Mouse (Mus musculus): ENCODE results near the gene Arpc2. TPM values are rescaled to one million over a fixed set of nuclear protein-coding genes. Genes with fewer than 3 reads are reported as not detected.
A peak's percentile ranks its signal among the peaks of the same experiment; 100 is the strongest.

Arpc2 gene
- polyA plus RNA-seq, 1 experiment from 2014 or later: 316 TPM

GRCm38 (mm10) chr1:74308001-74308964, 72.4 kb downstream of the Arpc2 start:
- ATAC-seq (ENCODE audit: low FRiP score): no peak
- DNase-seq (ENCODE audit: low spot score, missing footprints): no peak
- 77% methylated on average over 10 of the region's 10 CpGs for WGBS
- peaks cover 3% of the 10 kb centered on the region for H3K27me3 ChIP-seq (ENCODE audit: control insufficient read depth, insufficient read depth, low read length)
- no peak overlapping the region for H3K4me2 ChIP-seq
- H3K9ac ChIP-seq (ENCODE audit: low read length): no peak overlapping the region
- H3K36me3 ChIP-seq (ENCODE audit: control insufficient read depth, insufficient read depth, low read length): no peaks in the 10 kb centered on the region
- H3K4me3 ChIP-seq (ENCODE audit: low read depth, low read length): no peak overlapping the region
- H3K4me1 ChIP-seq (ENCODE audit: control insufficient read depth, insufficient read depth, low read length): peaks cover 8% of the 10 kb centered on the region
- H3K9me3 ChIP-seq (ENCODE audit: control insufficient read depth, low read length): no peaks in the 10 kb centered on the region
- no peak overlapping the region for H3K27ac ChIP-seq (ENCODE audit: low read depth, low read length)

DNA sequence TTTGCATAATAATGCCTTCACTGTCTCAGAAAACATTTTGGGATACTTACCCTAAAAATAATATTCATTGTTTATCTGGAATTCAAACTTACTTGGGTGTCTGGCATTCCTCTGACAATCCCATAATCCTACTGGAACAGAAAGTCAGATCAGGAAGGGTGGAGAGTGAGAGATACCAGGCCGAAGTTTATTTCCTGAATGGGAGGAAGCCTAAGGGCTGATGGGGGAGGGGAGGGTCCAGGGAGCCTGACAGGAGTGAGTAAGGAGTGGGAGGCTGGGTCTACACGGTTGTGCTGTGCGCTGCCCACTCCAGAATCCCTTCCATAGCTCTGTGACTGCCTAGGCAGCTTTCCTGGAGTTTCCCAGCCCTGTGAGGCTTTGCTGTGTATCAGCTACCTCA, 73.9 kb downstream of the Arpc2 start:
- H3K4me1 ChIP-seq (ENCODE audit: control insufficient read depth, insufficient read depth, low read length): no peaks in the 10 kb centered on the region

DNA sequence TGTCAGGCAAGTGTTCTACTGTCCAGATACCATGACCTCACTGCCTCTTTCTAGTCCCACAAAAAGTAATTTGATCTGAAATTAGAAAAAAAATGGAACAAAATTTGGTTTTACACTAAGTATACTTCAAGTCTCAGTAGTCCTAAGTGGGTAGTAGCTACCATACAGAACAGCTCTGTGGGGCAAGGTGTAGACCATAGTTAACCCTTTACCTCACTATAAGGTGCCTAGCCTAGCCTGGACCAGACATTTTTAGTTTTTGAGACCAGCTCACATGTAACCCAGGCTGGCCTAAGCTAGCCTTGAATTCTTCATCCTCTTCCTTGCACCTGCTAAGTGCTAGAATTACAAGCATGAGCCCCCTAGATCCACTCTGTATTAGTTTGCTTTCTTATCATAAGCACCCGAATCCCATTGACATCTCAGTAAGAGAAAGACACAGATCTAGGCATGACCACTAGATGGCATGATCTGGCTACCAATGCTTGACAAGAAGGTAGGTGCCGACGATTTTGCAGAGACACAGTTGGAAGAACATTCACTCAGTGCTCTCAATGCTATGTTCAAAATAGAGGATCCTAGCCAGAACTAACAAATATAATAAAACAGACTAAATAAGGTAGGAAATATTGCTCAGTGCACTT, 77.3 kb downstream of the Arpc2 start:
- Histone ChIP-seq H3K27me3 (ENCODE audit: control insufficient read depth, insufficient read depth, low read length) (no peaks in the 10 kb centered on the region), H3K9ac (ENCODE audit: low read length) (no peak overlapping the region), H3K9me3 (ENCODE audit: control insufficient read depth, low read length) (no peaks in the 10 kb centered on the region), H3K27ac (ENCODE audit: low read depth, low read length) (no peak overlapping the region), H3K36me3 (ENCODE audit: control insufficient read depth, insufficient read depth, low read length) (no peaks in the 10 kb centered on the region), H3K4me3 (ENCODE audit: low read depth, low read length) (no peak overlapping the region), H3K4me2 (no peak overlapping the region), H3K4me1 (ENCODE audit: control insufficient read depth, insufficient read depth, low read length) (no peaks in the 10 kb centered on the region)
- DNase-seq (ENCODE audit: low spot score, missing footprints): peak; percentile 94
- no peak for ATAC-seq (ENCODE audit: low FRiP score)
- 8% methylated on average over 3 of the region's 3 CpGs for WGBS

More for the DNA sequence above, 73.9 kb downstream of the Arpc2 start:
- H3K36me3 ChIP-seq (ENCODE audit: control insufficient read depth, insufficient read depth, low read length): no peaks in the 10 kb centered on the region
- no peaks in the 10 kb centered on the region for H3K9me3 ChIP-seq (ENCODE audit: control insufficient read depth, low read length)
- no peak overlapping the region for H3K4me3 ChIP-seq (ENCODE audit: low read depth, low read length)
- ATAC-seq (ENCODE audit: low FRiP score) (no peak), DNase-seq (ENCODE audit: low spot score, missing footprints) (no peak)
- H3K9ac ChIP-seq (ENCODE audit: low read length): no peak overlapping the region
- no peak overlapping the region for H3K27ac ChIP-seq (ENCODE audit: low read depth, low read length)
- H3K27me3 ChIP-seq (ENCODE audit: control insufficient read depth, insufficient read depth, low read length): no peaks in the 10 kb centered on the region
- whole genome bisulfite sequencing: 66% methylated on average over 3 of the region's 3 CpGs
- no peak overlapping the region for H3K4me2 ChIP-seq

- Histone ChIP-seq H3K4me1 (ENCODE audit: control insufficient read depth, insufficient read depth, low read length) (no peaks in the 10 kb centered on the region), H3K9me3 (ENCODE audit: control insufficient read depth, low read length) (no peaks in the 10 kb centered on the region), H3K4me2 (no peak overlapping the region), H3K27me3 (ENCODE audit: control insufficient read depth, insufficient read depth, low read length) (no peaks in the 10 kb centered on the region), H3K4me3 (ENCODE audit: low read depth, low read length) (no peak overlapping the region), H3K27ac (ENCODE audit: low read depth, low read length) (no peak overlapping the region), H3K9ac (ENCODE audit: low read length) (no peak overlapping the region), H3K36me3 (ENCODE audit: control insufficient read depth, insufficient read depth, low read length) (no peaks in the 10 kb centered on the region)
- DNase-seq (ENCODE audit: low spot score, missing footprints) (no peak), ATAC-seq (ENCODE audit: low FRiP score) (no peak)
- 84% methylated on average over 3 of the region's 3 CpGs for WGBS
Measured at GRCm38 (mm10) chr1:74314796-74315195, 78.9 kb downstream of the Arpc2 start.

DNA sequence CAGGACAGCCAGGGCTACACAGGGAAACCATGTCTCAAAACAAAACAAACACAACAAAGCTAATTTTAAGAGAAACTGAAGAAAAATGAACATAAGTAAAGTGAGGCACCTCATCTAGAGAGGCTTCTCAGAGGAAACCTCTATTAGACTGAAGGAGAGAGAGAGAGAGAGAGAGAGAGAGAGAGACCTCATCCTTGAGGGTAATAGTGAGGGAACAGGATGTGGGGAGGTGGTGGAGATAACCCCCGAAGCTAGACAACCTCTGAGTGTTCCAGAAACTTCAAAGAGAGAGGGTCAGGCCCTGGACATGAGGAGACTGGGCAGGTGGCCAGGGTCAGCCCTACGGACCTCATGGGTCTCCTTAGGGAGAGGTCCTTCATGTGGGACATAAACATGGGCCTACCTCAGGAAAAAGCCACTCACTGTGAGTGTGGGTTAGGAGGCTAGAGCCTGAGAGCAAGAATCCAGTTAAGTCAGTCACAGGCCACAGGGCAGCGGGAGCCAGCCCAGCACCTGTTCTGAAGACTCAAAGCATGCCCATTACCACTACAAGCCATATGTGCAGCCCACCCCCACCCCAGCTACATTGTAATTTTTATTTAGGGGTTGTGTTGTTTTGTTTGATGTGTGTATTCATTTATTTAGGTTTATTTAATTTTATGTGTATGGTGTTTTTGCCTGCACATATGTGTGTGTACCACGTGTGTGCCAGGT, 80.4 kb downstream of the Arpc2 start:
- Histone ChIP-seq H3K9me3 (ENCODE audit: control insufficient read depth, low read length) (no peaks in the 10 kb centered on the region), H3K4me2 (no peak overlapping the region), H3K4me3 (ENCODE audit: low read depth, low read length) (no peak overlapping the region), H3K27me3 (ENCODE audit: control insufficient read depth, insufficient read depth, low read length) (no peaks in the 10 kb centered on the region), H3K27ac (ENCODE audit: low read depth, low read length) (no peak overlapping the region), H3K36me3 (ENCODE audit: control insufficient read depth, insufficient read depth, low read length) (no peaks in the 10 kb centered on the region), H3K9ac (ENCODE audit: low read length) (no peak overlapping the region), H3K4me1 (ENCODE audit: control insufficient read depth, insufficient read depth, low read length) (no peaks in the 10 kb centered on the region)
- DNase-seq (ENCODE audit: low spot score, missing footprints) (no peak), ATAC-seq (ENCODE audit: low FRiP score) (no peak)
- 86% methylated on average over 4 of the region's 4 CpGs for WGBS

MicroRNAs encoded within 50 kb of the gene (microRNA counts, 519-probe panel; counts per million panel counts)
- not detected for microRNA mmu-miR-1928

Small RNAs within 50 kb of the gene (microRNA-seq; reads per million reads assigned to microRNA genes)
- not detected for gene Mir1928

Other genes with a start within 250 kb of the Arpc2 start
- gene Tns1, start 111.6 kb upstream of the Arpc2 start, polyA plus RNA-seq (2014; fragmentation: Nextera tagmentation; extraction: Ambion mirVana): 6.9 and 9.3 TPM in 2 replicates
- 0.22 and 0.25 TPM in 2 replicates for gene Rufy4, start 110.5 kb upstream of the Arpc2 start, polyA plus RNA-seq (2014; fragmentation: Nextera tagmentation; extraction: Ambion mirVana)
- gene Cxcr2, start 82.1 kb upstream of the Arpc2 start, polyA plus RNA-seq (2014; fragmentation: Nextera tagmentation; extraction: Ambion mirVana): 0.07 and 0.15 TPM in 2 replicates
- not detected in 2 replicates for gene Cxcr1, start 41.5 kb upstream of the Arpc2 start, polyA plus RNA-seq (2014; fragmentation: Nextera tagmentation; extraction: Ambion mirVana)
- gene Gpbar1, start 42.5 kb downstream of the Arpc2 start, polyA plus RNA-seq (2014; fragmentation: Nextera tagmentation; extraction: Ambion mirVana): 0.15 TPM in 1 of 2 replicates, not detected in the other
- gene Aamp, start 48.7 kb downstream of the Arpc2 start, polyA plus RNA-seq (2014; fragmentation: Nextera tagmentation; extraction: Ambion mirVana): 175 and 186 TPM in 2 replicates
- 83.9 and 84.6 TPM in 2 replicates for gene Pnkd, start 48.8 kb downstream of the Arpc2 start, polyA plus RNA-seq (2014; fragmentation: Nextera tagmentation; extraction: Ambion mirVana)
- gene Tmbim1, start 69.5 kb downstream of the Arpc2 start, polyA plus RNA-seq (2014; fragmentation: Nextera tagmentation; extraction: Ambion mirVana): 6.4 and 7.0 TPM in 2 replicates
- gene Catip, start 126.0 kb downstream of the Arpc2 start, polyA plus RNA-seq (2014; fragmentation: Nextera tagmentation; extraction: Ambion mirVana): 0.05 and 0.22 TPM in 2 replicates
- 1.6 and 2.1 TPM in 2 replicates for gene Slc11a1, start 139.1 kb downstream of the Arpc2 start, polyA plus RNA-seq (2014; fragmentation: Nextera tagmentation; extraction: Ambion mirVana)
- 33.4 and 37.9 TPM in 2 replicates for gene Ctdsp1, start 155.4 kb downstream of the Arpc2 start, polyA plus RNA-seq (2014; fragmentation: Nextera tagmentation; extraction: Ambion mirVana)
- gene Vil1, start 173.3 kb downstream of the Arpc2 start, polyA plus RNA-seq (2014; fragmentation: Nextera tagmentation; extraction: Ambion mirVana): 0.19 and 0.23 TPM in 2 replicates

Measured in midbrain, embryonic 11.5 days (tissue).